Mouse (Mus musculus) heart, embryonic 14.5 days (tissue): ENCODE data around the gene Vmn2r121. TPM values are rescaled to one million over a fixed set of nuclear protein-coding genes. Genes with fewer than 3 reads are reported as not detected.

Source experiments
- ATAC-seq: fragments of 200-750 bp; cut with Nextera tagmentation; 2 replicates; pipeline ENCODE4 v1.8.0; 2017; ENCODE audit warnings: low read depth, moderate TSS enrichment; ENCODE audit not compliant: insufficient number of reproducible peaks, insufficient read depth, low FRiP score
- H3K27ac ChIP-seq, 2 experiments: fragments of 200-500 bp in 1 of 2; fragments of 300-500 bp in 1 of 2; sonication (generic) in 1 of 2; replicated peaks in 1 of 2; 2 replicates each; pipeline ENCODE4 v1.5.1; 2012 to 2014; ENCODE audit warnings: low read depth in 2 of 2, low read length in 2 of 2, control low read depth in 1 of 2, mild to moderate bottlenecking in 1 of 2, mixed read lengths in 1 of 2; ENCODE audit not compliant: control insufficient read depth in 1 of 2, insufficient read depth in 1 of 2
- H3K27me3 ChIP-seq: fragments of 300-500 bp; sonication (generic); 2 replicates; pipeline ENCODE4 v1.6.1; 2014; ENCODE audit warnings: mild to moderate bottlenecking, low read length, control low read depth; ENCODE audit not compliant: control insufficient read depth, insufficient read depth
- H3K36me3 ChIP-seq: fragments of 300-500 bp; sonication (generic); 2 replicates; pipeline ENCODE4 v1.6.1; 2014; ENCODE audit warnings: mild to moderate bottlenecking, control low read depth, low read length, mixed read lengths; ENCODE audit not compliant: control insufficient read depth, insufficient read depth
- H3K4me1 ChIP-seq, 2 experiments: fragments of 200-500 bp in 1 of 2; fragments of 300-500 bp in 1 of 2; sonication (generic) in 1 of 2; 2 replicates each; pipeline ENCODE4 v1.6.1; 2012 to 2014; ENCODE audit warnings: low read length in 2 of 2, control low read depth in 1 of 2, mixed read lengths in 1 of 2; ENCODE audit not compliant: control insufficient read depth in 2 of 2, insufficient read depth in 2 of 2
- H3K4me2 ChIP-seq: fragments of 300-500 bp; sonication (generic); 2 replicates; pipeline ENCODE4 v1.6.1; 2014; ENCODE audit warnings: mild to moderate bottlenecking, low read length
- H3K4me3 ChIP-seq, 2 experiments: fragments of 200-500 bp in 1 of 2; fragments of 300-500 bp in 1 of 2; sonication (generic) in 1 of 2; 2 replicates each; pipeline ENCODE4 v1.5.1; 2012 to 2014; ENCODE audit warnings: low read length in 2 of 2, mild to moderate bottlenecking in 2 of 2, control low read depth in 1 of 2, low read depth in 1 of 2, moderate library complexity in 1 of 2; ENCODE audit not compliant: control insufficient read depth in 1 of 2, insufficient read depth in 1 of 2
- H3K9ac ChIP-seq: fragments of 300-500 bp; sonication (generic); 2 replicates; pipeline ENCODE4 v1.6.1; 2014; ENCODE audit warnings: mild to moderate bottlenecking, low read length
- H3K9me3 ChIP-seq: fragments of 300-500 bp; sonication (generic); 2 replicates; pipeline ENCODE4 v1.6.1; 2016; ENCODE audit warnings: low read length, control low read depth; ENCODE audit not compliant: control insufficient read depth
- WGBS: fragments of 180-500 bp; shearing (Covaris S2); extraction: QIAGEN DNeasy Blood & Tissue Kit; methylation state at CpG from one replicate; pipeline ENCODE4 v1.1.7; 2014; 5-methylcytosine and 5-hydroxymethylcytosine counted together
- polyA plus RNA-seq: library from polyadenylated mRNA; unstranded; fragments of >200 nt; fragmentation: Nextera tagmentation; extraction: Ambion mirVana; gene quantifications from 2 replicates; pipeline ENCODE4 v1.2.1, GENCODE M21; 2014

The Vmn2r121 gene
- not detected in 2 replicates for polyA plus RNA-seq

DNA sequence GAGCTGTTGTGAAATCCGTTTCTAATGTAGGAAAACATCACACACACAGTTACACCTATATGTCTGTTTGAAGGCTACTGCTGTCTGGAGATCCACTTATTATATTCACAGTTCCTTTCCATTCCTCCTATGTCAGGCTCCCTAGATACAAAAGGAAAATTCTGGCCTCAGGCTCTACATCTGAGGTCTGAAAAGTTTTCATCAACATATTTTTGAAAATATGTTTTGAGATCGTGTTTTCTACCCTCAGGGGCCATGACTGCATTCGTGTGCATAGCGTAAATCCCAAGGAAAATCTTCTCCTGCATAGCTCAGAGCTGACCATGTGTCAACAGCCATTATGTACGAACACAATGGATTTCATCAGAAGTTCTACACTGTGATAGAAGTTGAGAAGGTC is at the start of gene Vmn2r121:
Gene Vmn2r121 (minus strand): TSS at position 101 of the 400 bp plus-strand sequence.
- H3K9ac ChIP-seq = no peak within 1 kb of the TSS
- H3K4me3 ChIP-seq = no peak within 1 kb of the TSS
- H3K27ac ChIP-seq = no peak within 1 kb of the TSS
- H3K36me3 ChIP-seq = no peaks in the 10 kb centered on the region
- H3K27me3 ChIP-seq = no peaks in the 10 kb centered on the region
- no peaks in the 10 kb centered on the region for H3K4me1 ChIP-seq
- H3K9me3 ChIP-seq = no peaks in the 10 kb centered on the region
- 45% methylated on average over 5 of the region's 5 CpGs for WGBS
- no peak for ATAC-seq
- H3K4me2 ChIP-seq = no peak within 1 kb of the TSS
